Mouse (Mus musculus): ENCODE measurements around the gene Rab20. TPM values are rescaled to one million over a fixed set of nuclear protein-coding genes. Genes with fewer than 3 reads are reported as not detected.
"Not testable (repeated sequence)": the region's sequence is repeated elsewhere in the genome, so short reads cannot be mapped to it uniquely, and the experiment has no call there.

Rab20 gene
- total and polyA plus RNA-seq, 2 experiments: 15.9 to 21.2 TPM

DNA sequence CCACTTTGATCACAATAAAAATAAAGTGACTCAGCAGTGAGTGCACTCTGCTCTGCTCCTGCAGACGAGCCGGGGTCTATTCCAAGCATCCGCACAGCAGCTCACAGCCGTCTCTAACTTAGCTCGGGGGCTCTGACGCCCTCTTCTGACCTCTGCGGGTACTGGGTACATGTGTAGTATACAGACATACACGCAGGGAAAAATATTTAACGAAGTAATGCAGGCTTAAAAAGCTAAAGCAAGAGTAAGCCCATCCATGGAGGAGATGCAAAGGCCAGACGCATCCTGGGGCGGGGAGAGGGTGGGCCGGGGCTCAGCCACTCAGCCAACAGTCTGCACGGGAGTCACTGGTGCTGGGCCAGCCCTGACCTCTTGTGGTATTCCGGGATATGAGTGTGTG lies 27.6 kb upstream of the Rab20 start:
- WGBS: 89% methylated on average over 14 of the region's 14 CpGs
- Histone ChIP-seq H3K79me2 (ENCODE audit: control insufficient read depth, insufficient read depth, low read length) (no peaks in the 10 kb centered on the region; the same call in 1 of the 2 replicates), H3K9ac (ENCODE audit: low read depth, low read length) (no peak overlapping the region), H3K27me3 (ENCODE audit: control insufficient read depth, insufficient read depth, low read length) (no peaks in the 10 kb centered on the region), H3K36me3 (ENCODE audit: control insufficient read depth, insufficient read depth, low read length) (peaks cover 15% of the 10 kb centered on the region), H3K27ac (replicated peaks; ENCODE audit: insufficient read depth, low read depth, low read length) (no peak overlapping the region), H3K4me1 (ENCODE audit: control insufficient read depth, insufficient read depth, low read length) (no peaks in the 10 kb centered on the region), H3K4me3 (ENCODE audit: insufficient read depth, low read depth, low read length) (no peak overlapping the region)
- no peak for TF ChIP-seq CTCF (IDR thresholded peaks at IDR 0.05; ENCODE audit: low read depth, low read length)
- no peak for TF ChIP-seq POLR2A (IDR thresholded peaks at IDR 0.05; ENCODE audit: extremely low read depth, insufficient read depth, low read length)
- no peak for DNase-seq (ENCODE audit: extremely low read depth, low read depth, low spot score)

DNA sequence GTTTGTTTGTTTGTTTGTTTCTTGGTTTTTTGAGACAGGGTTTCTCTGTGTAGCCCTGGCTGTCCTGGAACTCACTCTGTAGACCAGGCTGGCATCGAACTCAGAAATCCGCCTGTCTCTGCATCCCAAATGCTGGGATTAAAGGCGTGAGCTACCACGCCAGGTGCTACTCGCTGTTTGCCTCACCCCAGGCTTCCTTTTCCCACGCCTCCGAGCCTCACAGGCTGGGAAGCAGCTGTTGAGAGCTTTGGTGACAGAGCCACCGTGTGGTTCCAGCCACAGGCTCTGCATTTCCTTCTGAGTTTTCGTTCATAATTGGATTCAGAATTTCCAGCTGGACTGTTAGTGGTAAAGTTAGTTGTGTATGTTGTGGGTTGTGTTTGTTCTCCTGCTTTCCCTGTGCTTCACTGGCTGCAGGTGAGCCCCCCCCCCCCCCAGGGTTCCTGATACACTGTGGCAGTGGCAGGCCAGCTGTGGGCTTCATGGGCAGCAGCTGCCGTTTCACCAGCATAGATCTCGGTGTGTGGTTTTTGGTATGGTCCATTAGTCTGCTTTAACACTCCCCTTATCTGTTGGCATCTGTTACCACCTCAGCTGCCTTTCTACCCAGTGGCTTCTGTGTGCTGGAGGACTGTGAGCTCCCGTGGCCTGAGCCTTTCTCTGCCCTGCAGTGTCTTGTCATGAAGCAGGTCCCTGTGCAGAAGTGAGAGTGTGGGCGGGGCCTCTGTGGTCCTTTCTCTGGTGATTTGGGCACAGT lies 25.1 kb upstream of the Rab20 start:
- H3K9ac ChIP-seq (ENCODE audit: low read depth, low read length): no peak overlapping the region
- peaks cover 11% of the 10 kb centered on the region for H3K36me3 ChIP-seq (ENCODE audit: control insufficient read depth, insufficient read depth, low read length)
- DNase-seq (ENCODE audit: extremely low read depth, low read depth, low spot score): no peak
- H3K27ac ChIP-seq (replicated peaks; ENCODE audit: insufficient read depth, low read depth, low read length): no peak overlapping the region
- H3K4me1 ChIP-seq (ENCODE audit: control insufficient read depth, insufficient read depth, low read length): peaks cover 3% of the 10 kb centered on the region; the same call in 1 of the 2 replicates
- H3K4me3 ChIP-seq (ENCODE audit: insufficient read depth, low read depth, low read length): no peak overlapping the region
- peaks cover 6% of the 10 kb centered on the region; the same call in 1 of the 2 replicates for H3K79me2 ChIP-seq (ENCODE audit: control insufficient read depth, insufficient read depth, low read length)
- 94% methylated on average over 13 of the region's 13 CpGs for WGBS
- no peak for TF ChIP-seq CTCF (IDR thresholded peaks at IDR 0.05; ENCODE audit: low read depth, low read length)
- TF ChIP-seq POLR2A (IDR thresholded peaks at IDR 0.05; ENCODE audit: extremely low read depth, insufficient read depth, low read length): no peak
- H3K27me3 ChIP-seq (ENCODE audit: control insufficient read depth, insufficient read depth, low read length): no peaks in the 10 kb centered on the region

DNA sequence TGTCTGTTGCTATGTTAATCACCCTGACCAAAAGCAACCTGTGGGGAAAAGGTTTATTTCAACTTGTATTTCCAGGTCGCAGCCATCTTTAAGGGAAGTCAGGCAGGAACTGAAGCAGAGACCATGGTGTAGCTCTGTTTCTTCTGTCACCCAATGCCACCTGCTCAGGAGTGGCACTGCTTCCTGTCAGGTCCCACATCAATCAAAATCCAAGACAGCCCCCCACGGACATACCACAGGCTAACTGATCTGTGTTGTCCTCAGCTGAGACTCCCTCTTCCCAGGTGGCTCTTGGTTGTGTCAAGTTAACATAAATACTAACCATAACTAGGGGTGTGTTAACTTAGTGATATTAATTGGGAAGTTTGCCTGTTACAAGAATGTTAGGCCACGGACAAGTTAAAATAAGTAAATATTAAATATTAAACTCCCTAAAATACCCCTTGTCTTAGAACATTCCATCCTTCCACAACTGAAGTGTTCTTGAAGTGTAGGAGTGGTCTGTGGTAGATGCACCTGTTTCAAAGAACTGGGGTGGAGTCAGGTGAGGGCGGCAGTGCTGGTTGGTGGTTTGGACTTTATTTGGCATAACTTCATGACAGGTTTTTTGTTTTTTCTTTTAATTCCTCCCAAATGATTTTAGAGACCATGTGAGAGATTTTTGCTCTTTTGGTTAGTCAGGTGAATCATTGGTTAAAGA lies 20.4 kb upstream of the Rab20 start:
- no peak overlapping the region for H3K27ac ChIP-seq (replicated peaks; ENCODE audit: insufficient read depth, low read depth, low read length)
- H3K27me3 ChIP-seq (ENCODE audit: control insufficient read depth, insufficient read depth, low read length): no peaks in the 10 kb centered on the region
- no peak overlapping the region for H3K4me3 ChIP-seq (ENCODE audit: insufficient read depth, low read depth, low read length)
- peaks cover 15% of the 10 kb centered on the region; the same call in 1 of the 2 replicates for H3K79me2 ChIP-seq (ENCODE audit: control insufficient read depth, insufficient read depth, low read length)
- H3K9ac ChIP-seq (ENCODE audit: low read depth, low read length): no peak overlapping the region
- peaks cover 14% of the 10 kb centered on the region for H3K4me1 ChIP-seq (ENCODE audit: control insufficient read depth, insufficient read depth, low read length)
- WGBS: 80% methylated on average over 4 of the region's 4 CpGs
- peaks cover 4% of the 10 kb centered on the region for H3K36me3 ChIP-seq (ENCODE audit: control insufficient read depth, insufficient read depth, low read length)
- TF ChIP-seq POLR2A (IDR thresholded peaks at IDR 0.05; ENCODE audit: extremely low read depth, insufficient read depth, low read length) (no peak), CTCF (IDR thresholded peaks at IDR 0.05; ENCODE audit: low read depth, low read length) (no peak)
- DNase-seq (ENCODE audit: extremely low read depth, low read depth, low spot score): no peak

DNA sequence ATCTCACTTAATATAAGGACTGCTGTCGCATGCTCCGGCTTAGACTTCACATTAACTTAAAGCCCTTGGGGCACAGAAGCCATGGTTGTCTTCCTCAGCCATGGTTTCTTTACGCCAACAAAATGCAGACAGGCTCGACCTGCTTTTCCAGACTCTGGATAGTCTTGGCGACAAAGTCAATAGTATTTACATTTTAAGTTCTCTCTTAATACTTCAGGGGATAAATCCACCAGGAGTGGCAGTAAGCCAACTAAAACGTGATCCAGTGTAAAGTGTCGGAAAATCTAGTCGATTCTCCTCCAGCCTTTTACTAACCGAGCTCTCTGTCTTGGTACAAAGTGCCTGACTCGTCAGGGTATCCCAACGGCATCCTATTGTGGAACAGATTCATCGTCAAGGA lies 19.8 kb upstream of the Rab20 start:
- peaks cover 2% of the 10 kb centered on the region; the same call in 1 of the 2 replicates for H3K36me3 ChIP-seq (ENCODE audit: control insufficient read depth, insufficient read depth, low read length)
- H3K27ac ChIP-seq (replicated peaks; ENCODE audit: insufficient read depth, low read depth, low read length): no peak overlapping the region
- peaks cover 14% of the 10 kb centered on the region for H3K4me1 ChIP-seq (ENCODE audit: control insufficient read depth, insufficient read depth, low read length)
- DNase-seq (ENCODE audit: extremely low read depth, low read depth, low spot score): peak; percentile 14
- 56% methylated on average over 12 of the region's 12 CpGs for WGBS
- TF ChIP-seq POLR2A (IDR thresholded peaks at IDR 0.05; ENCODE audit: extremely low read depth, insufficient read depth, low read length): no peak
- TF ChIP-seq CTCF (IDR thresholded peaks at IDR 0.05; ENCODE audit: low read depth, low read length): no peak
- no peaks in the 10 kb centered on the region for H3K27me3 ChIP-seq (ENCODE audit: control insufficient read depth, insufficient read depth, low read length)
- H3K4me3 ChIP-seq (ENCODE audit: insufficient read depth, low read depth, low read length): no peak overlapping the region
- H3K79me2 ChIP-seq (ENCODE audit: control insufficient read depth, insufficient read depth, low read length): peaks cover 15% of the 10 kb centered on the region; the same call in 1 of the 2 replicates
- H3K9ac ChIP-seq (ENCODE audit: low read depth, low read length): no peak overlapping the region; the same call in 1 of the 2 replicates

DNA sequence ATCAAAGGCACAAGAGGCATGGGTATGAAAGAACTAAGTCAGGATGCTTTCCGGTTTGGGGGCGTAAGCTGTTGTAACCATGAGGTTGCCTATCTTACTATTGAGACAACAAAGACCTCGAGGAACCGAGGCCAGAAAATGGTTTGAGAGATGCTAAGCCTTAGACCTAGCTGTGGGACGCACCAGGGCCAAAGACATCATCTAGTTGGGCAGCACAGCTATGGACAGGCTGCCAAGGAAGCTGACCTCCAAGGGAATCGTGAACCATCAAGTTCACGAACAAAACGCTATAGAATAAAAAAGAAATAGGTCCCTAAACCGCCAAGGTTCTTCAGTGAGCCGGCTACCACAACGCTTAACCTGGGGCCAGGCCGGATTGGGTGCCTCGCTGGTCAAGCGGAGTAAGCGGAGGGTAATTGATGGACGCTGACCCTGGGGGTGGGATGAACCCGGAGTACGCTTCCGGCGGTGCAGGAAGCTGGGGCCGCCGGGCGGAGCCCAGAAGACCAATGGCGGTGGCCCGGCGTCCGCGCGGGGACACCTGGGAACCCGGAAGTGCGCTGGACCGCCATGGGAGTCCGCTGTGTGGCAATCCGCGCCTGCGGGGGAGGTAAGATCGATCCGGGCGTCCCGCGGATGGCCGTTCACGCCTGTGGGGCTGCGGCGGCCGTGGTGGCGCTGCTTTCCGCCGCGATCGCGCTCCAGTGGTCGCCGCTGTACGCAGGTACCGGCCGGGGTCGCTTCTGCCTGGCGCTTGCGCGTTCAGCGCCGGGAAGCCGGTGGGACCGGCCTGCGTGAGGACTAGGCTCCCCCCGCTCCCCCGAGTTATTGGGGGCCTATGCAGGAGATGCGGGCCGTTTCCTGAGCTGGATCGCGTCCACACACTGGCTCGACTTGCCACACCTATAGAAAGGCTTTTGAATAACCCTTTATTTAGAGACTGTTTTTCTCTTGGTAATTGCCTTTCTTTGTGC lies 18.8 kb upstream of the Rab20 start, which contains the start of gene Naxd:
Naxd (plus strand) TSS at position 490 of the 974 bp plus-strand sequence.
- Histone ChIP-seq H3K27me3 (ENCODE audit: control insufficient read depth, insufficient read depth, low read length) (no peaks in the 10 kb centered on the region), H3K79me2 (ENCODE audit: control insufficient read depth, insufficient read depth, low read length) (peaks cover 15% of the 10 kb centered on the region; the same call in 1 of the 2 replicates), H3K4me1 (ENCODE audit: control insufficient read depth, insufficient read depth, low read length) (peaks cover 14% of the 10 kb centered on the region), H3K4me3 (ENCODE audit: insufficient read depth, low read depth, low read length) (peak within 1 kb of the TSS; percentile 78), H3K36me3 (ENCODE audit: control insufficient read depth, insufficient read depth, low read length) (no peaks in the 10 kb centered on the region), H3K27ac (replicated peaks; ENCODE audit: insufficient read depth, low read depth, low read length) (peak within 1 kb of the TSS; percentile 67), H3K9ac (ENCODE audit: low read depth, low read length) (peak within 1 kb of the TSS; percentile 93)
- TF ChIP-seq POLR2A (IDR thresholded peaks at IDR 0.05; ENCODE audit: extremely low read depth, insufficient read depth, low read length) (peak; percentile 55), CTCF (IDR thresholded peaks at IDR 0.05; ENCODE audit: low read depth, low read length) (no peak)
- WGBS: 3% methylated on average over 73 of the region's 73 CpGs
- DNase-seq (ENCODE audit: extremely low read depth, low read depth, low spot score): peak; percentile 82

DNA sequence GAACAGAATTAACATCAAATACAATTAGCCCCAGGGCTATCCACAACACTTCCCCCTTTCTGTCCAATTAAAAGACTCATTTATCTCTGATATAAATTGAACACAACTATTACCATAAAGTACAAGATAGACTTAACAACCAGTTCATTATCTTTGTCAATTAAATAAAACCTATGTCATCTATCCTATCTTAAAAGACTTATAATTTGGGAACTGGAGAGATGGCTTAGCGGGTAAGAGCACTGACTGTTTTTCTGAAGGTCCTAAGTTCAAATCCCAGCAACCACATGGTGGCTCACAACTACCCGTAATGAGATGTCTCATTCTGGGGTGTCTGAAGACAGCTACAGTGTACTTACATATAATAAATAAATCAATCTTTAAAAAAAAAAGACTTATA lies 13.8 kb upstream of the Rab20 start:
- H3K79me2 ChIP-seq (ENCODE audit: control insufficient read depth, insufficient read depth, low read length); H3K27me3 ChIP-seq (ENCODE audit: control insufficient read depth, insufficient read depth, low read length); H3K9ac ChIP-seq (ENCODE audit: low read depth, low read length); H3K27ac ChIP-seq (replicated peaks; ENCODE audit: insufficient read depth, low read depth, low read length); H3K4me3 ChIP-seq (ENCODE audit: insufficient read depth, low read depth, low read length); H3K36me3 ChIP-seq (ENCODE audit: control insufficient read depth, insufficient read depth, low read length); H3K4me1 ChIP-seq (ENCODE audit: control insufficient read depth, insufficient read depth, low read length); DNase-seq (ENCODE audit: extremely low read depth, low read depth, low spot score): not testable (repeated sequence)
- WGBS: 91% methylated on average over 2 of the region's 2 CpGs

All from liver, adult 2 months (tissue).